Mouse (Mus musculus) brain, embryonic 14.5 days (tissue): ENCODE measurements around the gene Wasf2.

Source experiments
- CTCF ChIP-seq: fragments of 200-500 bp; IDR thresholded peaks from 2 replicates; pipeline ENCODE4 v1.5.1; 2012; ENCODE audit warnings: inconsistent platforms, mild to moderate bottlenecking, moderate library complexity, borderline replicate concordance; ENCODE audit not compliant: insufficient read depth, insufficient read length; ENCODE audit errors: extremely low read depth
- POLR2A ChIP-seq: fragments of 200-500 bp; IDR thresholded peaks from 2 replicates; pipeline ENCODE4 v1.6.1; 2012; ENCODE audit warnings: mild to moderate bottlenecking, inconsistent platforms, borderline replicate concordance; ENCODE audit not compliant: poor library complexity, insufficient read depth, insufficient read length, severe bottlenecking; ENCODE audit errors: extremely low read depth

GRCm38 (mm10) chr4:133178305-133178704 lies 48.0 kb downstream of the Wasf2 start:
- TF ChIP-seq CTCF (no peak), POLR2A (no peak)
